Mouse (Mus musculus) intestine, embryonic 14.5 days (tissue): Measurements from ENCODE around the gene Akap1. TPM values are rescaled to one million over a fixed set of nuclear protein-coding genes. Genes with fewer than 3 reads are reported as not detected.

ENCODE experiments used
- ATAC-seq: fragments of 200-750 bp; cut with Nextera tagmentation; replicated peaks from 2 replicates; pipeline ENCODE4 v1.8.0; 2017; ENCODE audit warnings: low read depth, moderate number of reproducible peaks, moderate TSS enrichment, moderate library complexity; ENCODE audit not compliant: low FRiP score, low TSS enrichment
- DNase-seq: peaks from one replicate; pipeline ENCODE4 v3.0.0-alpha.2; 2018; ENCODE audit warnings: low spot score
- H3K27ac ChIP-seq: fragments of 300-500 bp; sonication (generic); 2 replicates; pipeline ENCODE4 v1.5.1; 2014; ENCODE audit warnings: low read depth, mild to moderate bottlenecking, control low read depth
- H3K27me3 ChIP-seq: fragments of 300-500 bp; sonication (generic); replicated peaks from 2 replicates; pipeline ENCODE4 v1.6.1; 2014; ENCODE audit warnings: low read length, control low read depth; ENCODE audit not compliant: control insufficient read depth, insufficient read depth
- H3K36me3 ChIP-seq: fragments of 300-500 bp; sonication (generic); 2 replicates; pipeline ENCODE4 v1.6.1; 2014; ENCODE audit warnings: low read length, control low read depth; ENCODE audit not compliant: control insufficient read depth, insufficient read depth
- H3K4me1 ChIP-seq: fragments of 300-500 bp; sonication (generic); replicated peaks from 2 replicates; pipeline ENCODE4 v1.6.1; 2014; ENCODE audit warnings: low read length, control low read depth, mixed read lengths; ENCODE audit not compliant: control insufficient read depth, insufficient read depth
- H3K4me2 ChIP-seq: fragments of 300-500 bp; sonication (generic); 2 replicates; pipeline ENCODE4 v1.6.1; 2014; ENCODE audit warnings: low read length
- H3K4me3 ChIP-seq: fragments of 300-500 bp; sonication (generic); 2 replicates; pipeline ENCODE4 v1.5.1; 2014; ENCODE audit warnings: low read depth, low read length, control low read depth, mixed read lengths
- H3K9ac ChIP-seq: fragments of 300-500 bp; sonication (generic); 2 replicates; pipeline ENCODE4 v1.6.1; 2014; ENCODE audit warnings: mild to moderate bottlenecking, low read length
- H3K9me3 ChIP-seq: fragments of 300-500 bp; sonication (generic); 2 replicates; pipeline ENCODE4 v1.6.1; 2016; ENCODE audit warnings: low read length, control low read depth; ENCODE audit not compliant: control insufficient read depth
- WGBS: fragments of 180-500 bp; shearing (Covaris S2); extraction: QIAGEN DNeasy Blood & Tissue Kit; methylation state at CpG from one replicate; pipeline ENCODE4 v1.1.7; 2014; 5-methylcytosine and 5-hydroxymethylcytosine counted together
- polyA plus RNA-seq: library from polyadenylated mRNA; unstranded; fragments of >200 nt; fragmentation: Nextera tagmentation; extraction: Ambion mirVana; gene quantifications from 2 replicates; pipeline ENCODE4 v1.2.1, GENCODE M21; 2014

Akap1 gene
- polyA plus RNA-seq, 1 experiment from 2014 or later = 28.2 TPM

DNA sequence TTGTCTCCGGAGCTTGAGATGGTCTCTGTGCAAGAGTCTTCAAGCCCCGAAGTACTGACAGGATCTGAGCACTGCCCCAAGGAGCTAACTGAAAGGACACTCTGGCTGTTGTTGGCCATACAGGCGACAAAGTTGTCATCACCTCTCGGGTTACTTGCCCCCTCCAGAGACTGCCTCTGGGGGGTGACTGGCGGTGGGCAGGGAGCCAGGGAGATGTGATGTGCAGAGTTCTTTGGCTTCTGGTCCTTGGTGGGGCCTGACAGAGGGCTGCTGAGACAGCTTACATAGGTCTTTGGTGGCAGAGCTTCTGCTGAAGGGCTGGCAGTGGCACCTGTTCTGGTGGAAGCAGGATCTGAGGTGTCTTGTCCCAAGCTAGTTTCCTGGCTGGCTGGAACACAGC is 20.0 kb downstream of the Akap1 start:
- H3K9me3 ChIP-seq = no peaks in the 10 kb centered on the region
- peaks cover 12% of the 10 kb centered on the region for H3K4me1 ChIP-seq
- ATAC-seq (no peak), DNase-seq (no peak)
- no peak overlapping the region for H3K27ac ChIP-seq
- H3K4me2 ChIP-seq = no peak overlapping the region
- H3K4me3 ChIP-seq = no peak overlapping the region
- peaks cover 29% of the 10 kb centered on the region for H3K36me3 ChIP-seq
- WGBS = 92% methylated on average over 5 of the region's 5 CpGs
- H3K27me3 ChIP-seq = no peaks in the 10 kb centered on the region
- H3K9ac ChIP-seq = no peak overlapping the region

DNA sequence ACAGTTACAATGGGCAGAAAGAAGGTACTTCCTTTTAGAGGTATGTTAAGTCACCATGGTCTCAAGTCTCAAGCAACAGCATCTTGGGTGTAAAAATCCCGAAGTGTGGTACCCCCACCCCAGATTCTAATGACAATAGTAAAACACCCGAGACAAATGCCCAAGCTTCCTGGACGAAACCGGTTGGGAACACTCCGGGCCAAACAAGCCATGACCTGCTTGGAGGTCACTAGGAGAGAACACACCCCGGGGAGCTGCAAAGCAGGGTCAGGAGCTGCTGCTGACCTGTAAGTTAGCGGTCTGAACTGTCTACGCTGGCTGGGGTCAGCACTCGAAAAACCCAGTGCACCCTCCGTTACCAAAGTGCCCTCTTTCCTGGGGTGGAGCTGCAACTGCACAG is 21.1 kb downstream of the Akap1 start:
- WGBS = 88% methylated on average over 10 of the region's 10 CpGs
- Histone ChIP-seq H3K36me3 (peaks cover 39% of the 10 kb centered on the region), H3K9me3 (no peaks in the 10 kb centered on the region), H3K9ac (no peak overlapping the region), H3K27me3 (no peaks in the 10 kb centered on the region), H3K4me3 (no peak overlapping the region), H3K4me1 (0 out of 2 replicates have a peak, but pooled peaks cover 5% of the 10 kb centered on the region), H3K4me2 (no peak overlapping the region), H3K27ac (no peak overlapping the region)
- no peak for DNase-seq
- no peak for ATAC-seq

DNA sequence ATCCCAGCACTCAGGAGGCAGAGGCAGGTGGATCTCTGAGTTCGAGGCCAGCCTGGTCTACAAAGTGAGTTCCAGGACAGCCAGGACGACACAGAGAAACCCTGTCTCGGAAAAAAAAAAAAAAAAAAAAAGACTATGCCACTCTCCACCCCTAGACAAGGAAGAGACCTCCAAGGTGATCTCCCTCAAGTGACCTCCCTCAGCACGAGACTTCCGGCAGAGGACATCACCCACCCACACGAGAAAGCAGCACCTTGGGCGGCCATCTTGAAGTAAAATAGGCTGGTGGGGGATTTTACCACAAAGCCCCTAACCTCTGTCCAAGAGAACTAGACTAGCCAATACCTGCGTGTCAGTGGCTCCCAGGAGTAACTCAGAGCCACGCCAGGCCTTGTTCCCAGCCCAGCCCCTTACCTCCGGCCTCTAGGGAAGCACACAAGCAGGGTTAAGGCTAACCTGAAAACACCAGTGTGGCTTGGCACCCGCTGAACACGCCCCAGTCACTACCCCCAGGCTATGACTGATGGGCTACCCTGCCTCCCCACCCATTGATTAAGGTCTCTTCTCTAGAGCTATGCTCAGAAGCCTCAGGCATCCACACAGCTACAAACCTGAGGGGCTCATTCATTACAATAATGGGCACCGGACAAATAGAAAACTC is 21.9 kb downstream of the Akap1 start:
- ATAC-seq (no peak), DNase-seq (no peak)
- no peaks in the 10 kb centered on the region for H3K27me3 ChIP-seq
- no peak overlapping the region for H3K4me2 ChIP-seq
- no peak overlapping the region for H3K4me3 ChIP-seq
- 93% methylated on average over 12 of the region's 13 CpGs for WGBS
- peaks cover 47% of the 10 kb centered on the region for H3K36me3 ChIP-seq
- no peak overlapping the region for H3K27ac ChIP-seq
- no peak overlapping the region for H3K9ac ChIP-seq
- H3K4me1 ChIP-seq = 0 out of 2 replicates have a peak, but pooled peaks cover 5% of the 10 kb centered on the region
- no peaks in the 10 kb centered on the region for H3K9me3 ChIP-seq

DNA sequence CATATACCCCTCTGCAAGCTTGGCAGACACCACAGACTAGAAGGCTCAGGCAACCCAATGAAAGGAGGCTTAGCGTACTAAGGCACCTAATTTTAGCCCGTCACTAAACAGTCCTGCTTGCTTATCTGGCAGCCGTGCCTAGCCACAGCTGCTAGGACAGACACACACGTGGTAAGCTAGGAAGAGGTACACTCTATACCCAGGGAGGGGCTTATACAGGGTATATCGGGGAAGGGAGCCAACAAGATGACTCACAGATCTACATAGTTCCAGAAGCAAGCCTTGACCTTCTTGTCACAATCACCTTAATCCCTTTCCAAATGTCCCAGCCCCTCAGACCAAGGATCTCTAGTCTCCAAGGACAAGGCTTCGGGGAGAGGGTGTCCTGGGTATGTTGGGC is 23.0 kb downstream of the Akap1 start:
- DNase-seq = no peak
- Histone ChIP-seq H3K27me3 (no peaks in the 10 kb centered on the region), H3K9me3 (no peaks in the 10 kb centered on the region), H3K4me2 (no peak overlapping the region), H3K36me3 (peaks cover 58% of the 10 kb centered on the region), H3K9ac (no peak overlapping the region), H3K27ac (no peak overlapping the region), H3K4me1 (0 out of 2 replicates have a peak, but pooled peaks cover 5% of the 10 kb centered on the region), H3K4me3 (no peak overlapping the region)
- 57% methylated on average over 6 of the region's 6 CpGs for WGBS
- ATAC-seq = no peak

DNA sequence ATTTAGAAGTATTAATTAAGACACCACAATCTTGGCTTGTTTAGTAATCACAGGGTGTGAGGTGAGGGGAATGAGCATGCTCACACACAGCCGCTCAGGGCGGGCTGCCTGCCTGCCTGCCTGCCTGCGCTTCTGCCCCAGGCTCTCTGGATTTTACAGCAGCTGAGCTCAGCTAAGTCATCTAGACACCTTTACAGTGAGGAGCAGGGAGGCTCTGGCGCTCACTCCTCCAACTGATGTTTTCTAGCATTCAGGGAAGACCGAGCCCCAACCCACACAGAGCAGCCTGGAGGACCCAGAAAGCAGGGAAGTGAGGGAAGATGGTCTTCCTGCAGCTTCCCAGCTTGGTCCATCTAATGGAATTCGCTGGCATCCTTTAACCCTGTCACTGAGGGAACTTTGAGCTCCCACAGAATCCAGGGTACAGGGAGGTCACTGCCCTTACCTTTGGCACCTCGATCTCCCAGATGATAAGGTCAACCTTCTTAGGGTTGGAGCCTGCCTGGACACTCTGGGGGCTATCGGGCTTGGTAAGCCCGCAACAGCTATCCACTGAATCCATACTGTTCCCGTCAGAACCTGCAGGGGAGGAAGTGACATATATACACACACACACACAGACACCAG is 23.5 kb downstream of the Akap1 start:
- 0 out of 2 replicates have a peak, but pooled peaks cover 5% of the 10 kb centered on the region for H3K4me1 ChIP-seq
- no peak overlapping the region for H3K9ac ChIP-seq
- no peak overlapping the region for H3K4me3 ChIP-seq
- DNase-seq = no peak
- H3K27me3 ChIP-seq = no peaks in the 10 kb centered on the region
- peaks cover 63% of the 10 kb centered on the region for H3K36me3 ChIP-seq
- no peak overlapping the region for H3K27ac ChIP-seq
- ATAC-seq = no peak
- H3K4me2 ChIP-seq = no peak overlapping the region
- 75% methylated on average over 10 of the region's 10 CpGs for WGBS
- no peaks in the 10 kb centered on the region for H3K9me3 ChIP-seq

DNA sequence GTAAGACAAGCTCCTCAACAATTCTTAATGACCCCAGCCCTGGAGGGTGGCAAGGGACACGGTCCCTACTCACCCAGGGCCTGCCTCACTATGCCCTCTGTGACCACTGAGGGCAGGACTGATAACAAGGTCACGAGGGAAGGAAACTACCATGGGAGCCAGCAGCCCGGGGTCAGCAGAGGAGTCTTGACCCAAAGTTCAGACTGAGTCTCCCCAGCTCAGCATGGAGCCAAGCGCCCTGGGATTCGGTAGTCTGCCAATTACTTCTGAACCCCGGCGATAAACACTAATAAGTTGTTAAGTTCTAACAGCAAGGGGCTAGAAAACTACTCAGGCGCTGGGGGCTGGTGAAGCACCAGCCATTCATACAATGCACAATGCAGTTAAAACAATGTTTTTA is 24.1 kb downstream of the Akap1 start:
- DNase-seq (no peak), ATAC-seq (no peak)
- Histone ChIP-seq H3K4me2 (no peak overlapping the region), H3K4me1 (0 out of 2 replicates have a peak, but pooled peaks cover 5% of the 10 kb centered on the region), H3K9me3 (no peaks in the 10 kb centered on the region), H3K9ac (no peak overlapping the region), H3K27ac (no peak overlapping the region), H3K36me3 (peaks cover 62% of the 10 kb centered on the region), H3K4me3 (no peak overlapping the region), H3K27me3 (no peaks in the 10 kb centered on the region)
- 72% methylated on average over 8 of the region's 8 CpGs for WGBS

DNA sequence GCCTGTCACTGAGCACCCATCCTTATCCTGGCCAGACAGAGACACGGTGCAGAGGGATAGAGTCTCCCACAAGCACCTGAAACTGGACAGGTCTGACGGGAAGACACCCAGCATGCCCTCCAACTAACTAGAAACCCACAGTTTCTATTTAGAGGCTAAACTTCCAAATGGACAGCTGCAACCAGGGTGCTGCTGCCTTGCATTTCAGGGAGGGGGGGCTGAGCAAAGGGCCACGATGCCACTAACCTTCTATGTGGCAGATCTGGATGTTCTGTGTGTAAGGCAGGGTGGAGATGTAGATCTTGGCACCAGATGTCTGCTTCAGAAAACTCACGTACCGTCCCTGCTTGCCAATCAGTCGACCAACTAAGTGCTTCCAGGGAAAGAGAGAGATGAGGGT is 25.0 kb downstream of the Akap1 start:
- H3K27me3 ChIP-seq = no peaks in the 10 kb centered on the region
- peaks cover 62% of the 10 kb centered on the region for H3K36me3 ChIP-seq
- no peak overlapping the region for H3K4me2 ChIP-seq
- DNase-seq (no peak), ATAC-seq (no peak)
- H3K27ac ChIP-seq = no peak overlapping the region
- H3K9me3 ChIP-seq = no peaks in the 10 kb centered on the region
- 0 out of 2 replicates have a peak, but pooled peaks cover 5% of the 10 kb centered on the region for H3K4me1 ChIP-seq
- 93% methylated on average over 6 of the region's 6 CpGs for WGBS
- H3K9ac ChIP-seq = no peak overlapping the region
- H3K4me3 ChIP-seq = no peak overlapping the region

DNA sequence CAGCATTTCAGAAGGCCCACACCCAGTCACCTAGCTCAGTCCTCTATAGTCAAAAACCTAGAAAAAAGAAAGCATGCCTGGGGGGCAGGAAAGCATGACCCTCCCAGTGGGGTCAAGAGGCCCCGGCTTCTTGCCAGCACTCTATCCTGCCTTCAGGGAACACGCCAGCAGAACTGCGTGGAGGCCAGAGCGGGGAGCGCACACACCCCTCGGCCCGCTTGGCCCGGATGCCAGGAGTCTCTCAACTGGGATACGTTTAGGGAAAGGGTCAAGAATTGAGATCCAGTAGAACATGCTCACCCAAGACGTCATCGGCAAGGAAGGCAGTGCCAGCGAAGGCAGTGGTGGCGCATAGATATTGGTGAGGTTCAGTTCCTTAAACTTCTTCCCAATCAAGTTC is 25.8 kb downstream of the Akap1 start:
- DNase-seq (no peak), ATAC-seq (no peak)
- 90% methylated on average over 13 of the region's 13 CpGs for WGBS
- no peak overlapping the region for H3K27ac ChIP-seq
- H3K9ac ChIP-seq = no peak overlapping the region
- 0 out of 2 replicates have a peak, but pooled peaks cover 5% of the 10 kb centered on the region for H3K4me1 ChIP-seq
- H3K9me3 ChIP-seq = no peaks in the 10 kb centered on the region
- no peaks in the 10 kb centered on the region for H3K27me3 ChIP-seq
- peaks cover 60% of the 10 kb centered on the region for H3K36me3 ChIP-seq
- no peak overlapping the region for H3K4me2 ChIP-seq
- H3K4me3 ChIP-seq = no peak overlapping the region

DNA sequence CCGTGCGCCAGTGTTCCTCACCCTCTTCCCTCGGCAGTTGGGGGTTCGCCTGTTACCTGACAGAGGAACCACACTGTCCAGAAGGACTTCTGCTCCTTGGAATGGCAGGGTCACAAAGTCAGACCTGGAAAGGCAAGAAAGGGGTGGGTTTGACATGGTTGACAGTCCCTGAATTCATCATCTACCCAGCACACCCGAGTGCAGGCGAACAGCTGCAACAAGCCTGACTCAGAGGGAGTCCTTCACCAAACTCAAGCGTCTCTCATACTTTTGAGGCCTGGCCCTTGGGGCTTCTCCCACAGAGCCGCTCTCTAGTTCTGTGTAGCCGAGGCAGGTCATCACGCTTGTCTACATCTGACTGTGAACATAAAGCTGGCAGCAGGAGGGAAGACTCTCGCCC is 29.8 kb downstream of the Akap1 start:
- peaks cover 84% of the 10 kb centered on the region for H3K36me3 ChIP-seq
- no peaks in the 10 kb centered on the region for H3K9me3 ChIP-seq
- H3K4me1 ChIP-seq = no peaks in the 10 kb centered on the region
- DNase-seq (no peak), ATAC-seq (no peak)
- no peaks in the 10 kb centered on the region for H3K27me3 ChIP-seq
- H3K27ac ChIP-seq = no peak overlapping the region
- no peak overlapping the region for H3K4me2 ChIP-seq
- no peak overlapping the region for H3K9ac ChIP-seq
- 93% methylated on average over 11 of the region's 11 CpGs for WGBS
- no peak overlapping the region for H3K4me3 ChIP-seq
